Mouse (Mus musculus): Measurements from ENCODE around the gene Troap. TPM values are rescaled to one million over a fixed set of nuclear protein-coding genes. Genes with fewer than 3 reads are reported as not detected.

Troap gene
- 11.0 and 13.6 TPM in 2 replicates for polyA plus RNA-seq (2014; fragmentation: Nextera tagmentation; extraction: Ambion mirVana)

DNA sequence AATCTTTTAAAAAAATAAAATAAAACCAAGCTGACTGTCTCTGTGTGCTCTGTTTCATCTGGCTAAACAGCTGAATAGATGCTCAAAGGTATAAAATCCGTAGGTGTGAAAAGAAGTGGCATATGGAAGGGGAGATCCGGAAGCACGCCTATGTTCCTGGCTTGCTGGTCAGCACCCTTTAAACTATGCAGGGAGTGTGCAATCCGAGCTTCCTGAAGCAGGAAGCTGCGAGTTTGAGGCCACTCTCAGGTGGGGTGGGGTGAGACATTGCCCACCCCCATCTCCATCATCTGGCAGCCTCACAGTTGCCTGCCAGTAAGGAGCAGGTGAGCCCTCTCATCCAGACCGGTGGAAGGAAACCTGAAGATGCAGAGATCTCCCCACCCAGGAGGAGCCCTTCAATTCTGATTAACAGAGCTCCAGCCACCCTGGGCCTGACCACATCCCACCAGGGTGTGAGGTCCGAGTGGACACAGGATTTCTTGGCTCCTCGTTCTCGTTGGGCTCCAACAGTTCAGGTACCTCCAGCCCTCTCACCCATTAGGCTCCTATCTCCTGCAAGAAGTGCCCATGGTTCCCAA, at the start of gene Troap:
Gene Troap, plus strand, starts transcription at position 557 of the 581 bp plus-strand sequence.
- peak within 1 kb of the TSS; percentile 77 for H3K9ac ChIP-seq (ENCODE audit: low read length)
- WGBS: 24% methylated on average over 9 of the region's 9 CpGs

DNA sequence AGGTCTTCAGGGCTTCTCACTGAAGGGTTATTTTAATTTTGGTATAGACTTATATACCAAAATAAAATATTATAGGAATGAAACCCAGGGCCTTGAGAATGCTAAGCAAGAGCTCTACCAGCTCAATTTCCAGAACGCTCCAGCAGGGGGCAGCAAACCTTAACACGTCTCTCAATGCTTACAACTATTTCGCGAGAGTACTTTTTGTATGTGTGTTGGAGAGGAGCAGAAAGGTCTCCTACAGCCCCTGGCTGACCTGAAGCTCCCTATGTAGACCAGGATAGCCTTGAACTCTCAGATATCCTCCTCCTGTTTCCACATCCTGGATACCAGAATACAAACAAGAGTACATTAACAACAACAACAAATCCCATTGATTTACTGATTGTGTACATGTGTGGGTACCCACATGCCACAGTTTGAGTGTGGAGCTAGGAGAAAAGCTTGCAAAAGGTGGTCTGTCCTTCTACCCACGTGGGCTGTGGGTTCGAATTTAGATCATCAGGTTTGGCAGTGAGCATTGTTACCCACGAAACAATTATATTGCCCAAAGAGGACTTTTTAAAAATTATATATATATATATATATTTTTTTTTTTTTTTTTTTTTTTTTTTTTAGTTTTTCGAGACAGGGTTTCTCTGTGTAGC, 49.6 kb upstream of the Troap start:
- ATAC-seq: no peak
- peak; percentile 91 for DNase-seq (ENCODE audit: low spot score)
- peaks cover 6% of the 10 kb centered on the region for H3K4me1 ChIP-seq (ENCODE audit: control insufficient read depth, insufficient read depth, low read length)
- peaks cover 3% of the 10 kb centered on the region; the same call in 1 of the 2 replicates for H3K9me3 ChIP-seq (replicated peaks; ENCODE audit: control insufficient read depth, low read length)
- H3K36me3 ChIP-seq (ENCODE audit: control insufficient read depth, insufficient read depth, low read length): no peaks in the 10 kb centered on the region
- H3K27ac ChIP-seq (ENCODE audit: low read depth, low read length): no peak overlapping the region
- H3K4me2 ChIP-seq (ENCODE audit: low read length): no peak overlapping the region
- no peak overlapping the region for H3K9ac ChIP-seq (ENCODE audit: low read length)
- 21% methylated on average over 7 of the region's 8 CpGs for WGBS
- no peaks in the 10 kb centered on the region for H3K27me3 ChIP-seq (replicated peaks; ENCODE audit: control insufficient read depth, insufficient read depth, low read length)
- H3K4me3 ChIP-seq (ENCODE audit: low read depth, low read length): no peak overlapping the region

More for the DNA sequence above, at the start of gene Troap:
- Histone ChIP-seq H3K36me3 (ENCODE audit: control insufficient read depth, insufficient read depth, low read length) (peaks cover 17% of the 10 kb centered on the region), H3K4me3 (ENCODE audit: low read depth, low read length) (peak within 1 kb of the TSS; percentile 48), H3K4me1 (ENCODE audit: control insufficient read depth, insufficient read depth, low read length) (peaks cover 13% of the 10 kb centered on the region), H3K9me3 (replicated peaks; ENCODE audit: control insufficient read depth, low read length) (no peaks in the 10 kb centered on the region), H3K27ac (ENCODE audit: low read depth, low read length) (peak within 1 kb of the TSS; percentile 97), H3K4me2 (ENCODE audit: low read length) (peak within 1 kb of the TSS; percentile 92), H3K27me3 (replicated peaks; ENCODE audit: control insufficient read depth, insufficient read depth, low read length) (no peaks in the 10 kb centered on the region)
- DNase-seq (ENCODE audit: low spot score) (no peak), ATAC-seq (peak; percentile 65; the same call in 1 of the 2 replicates)

DNA sequence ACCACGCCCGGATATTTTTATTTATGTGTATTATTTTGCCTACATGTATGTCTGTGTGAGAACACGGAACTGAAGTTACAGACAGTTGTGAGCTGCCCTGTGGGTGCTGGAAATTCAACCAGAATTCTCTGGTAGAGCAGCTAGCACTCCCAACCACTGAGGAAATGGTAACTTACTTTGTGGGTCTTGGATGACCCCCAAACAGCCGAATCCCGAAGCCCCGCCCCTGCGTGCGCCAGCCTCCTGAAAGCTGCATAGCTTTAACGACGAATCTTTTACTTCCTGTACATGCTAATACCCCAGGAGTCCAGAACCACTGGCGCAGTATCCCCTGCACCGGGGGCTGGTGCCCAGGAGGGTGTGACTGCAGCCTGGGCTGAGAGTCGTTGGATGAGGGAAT, 49.0 kb upstream of the Troap start:
- Histone ChIP-seq H3K9me3 (replicated peaks; ENCODE audit: control insufficient read depth, low read length) (peaks cover 3% of the 10 kb centered on the region; the same call in 1 of the 2 replicates), H3K4me1 (ENCODE audit: control insufficient read depth, insufficient read depth, low read length) (peaks cover 11% of the 10 kb centered on the region), H3K9ac (ENCODE audit: low read length) (no peak overlapping the region), H3K4me3 (ENCODE audit: low read depth, low read length) (no peak overlapping the region), H3K27me3 (replicated peaks; ENCODE audit: control insufficient read depth, insufficient read depth, low read length) (no peaks in the 10 kb centered on the region), H3K4me2 (ENCODE audit: low read length) (no peak overlapping the region), H3K36me3 (ENCODE audit: control insufficient read depth, insufficient read depth, low read length) (no peaks in the 10 kb centered on the region), H3K27ac (ENCODE audit: low read depth, low read length) (no peak overlapping the region)
- DNase-seq (ENCODE audit: low spot score) (no peak), ATAC-seq (no peak)
- 90% methylated on average over 13 of the region's 13 CpGs for WGBS

DNA sequence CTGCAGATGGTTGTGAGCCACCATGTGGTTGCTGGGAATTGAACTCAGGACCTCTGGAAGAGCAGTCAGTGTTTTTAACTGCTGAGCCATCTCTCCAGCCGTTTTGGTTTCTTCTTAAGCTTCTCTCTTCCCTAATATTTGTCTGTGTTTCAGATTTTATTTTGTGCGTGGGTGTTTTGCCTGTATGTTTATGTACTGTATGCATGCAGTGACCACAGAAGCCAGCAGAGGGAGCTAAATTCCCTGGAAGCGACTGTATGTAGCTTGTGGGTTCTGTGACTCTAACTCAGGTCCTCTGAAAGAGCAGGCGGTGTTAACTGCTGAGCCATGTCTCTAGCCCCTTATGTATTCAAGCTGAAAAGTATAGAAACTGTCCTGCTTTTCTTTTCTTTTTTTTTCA, 48.1 kb upstream of the Troap start:
- 56% methylated on average over 4 of the region's 4 CpGs for whole genome bisulfite sequencing
- DNase-seq (ENCODE audit: low spot score) (peak; percentile 48), ATAC-seq (no peak)
- Histone ChIP-seq H3K27ac (ENCODE audit: low read depth, low read length) (no peak overlapping the region), H3K4me1 (ENCODE audit: control insufficient read depth, insufficient read depth, low read length) (peaks cover 12% of the 10 kb centered on the region), H3K36me3 (ENCODE audit: control insufficient read depth, insufficient read depth, low read length) (no peaks in the 10 kb centered on the region), H3K4me3 (ENCODE audit: low read depth, low read length) (no peak overlapping the region), H3K9ac (ENCODE audit: low read length) (no peak overlapping the region), H3K27me3 (replicated peaks; ENCODE audit: control insufficient read depth, insufficient read depth, low read length) (no peaks in the 10 kb centered on the region), H3K9me3 (replicated peaks; ENCODE audit: control insufficient read depth, low read length) (peaks cover 2% of the 10 kb centered on the region; the same call in 1 of the 2 replicates), H3K4me2 (ENCODE audit: low read length) (no peak overlapping the region)

DNA sequence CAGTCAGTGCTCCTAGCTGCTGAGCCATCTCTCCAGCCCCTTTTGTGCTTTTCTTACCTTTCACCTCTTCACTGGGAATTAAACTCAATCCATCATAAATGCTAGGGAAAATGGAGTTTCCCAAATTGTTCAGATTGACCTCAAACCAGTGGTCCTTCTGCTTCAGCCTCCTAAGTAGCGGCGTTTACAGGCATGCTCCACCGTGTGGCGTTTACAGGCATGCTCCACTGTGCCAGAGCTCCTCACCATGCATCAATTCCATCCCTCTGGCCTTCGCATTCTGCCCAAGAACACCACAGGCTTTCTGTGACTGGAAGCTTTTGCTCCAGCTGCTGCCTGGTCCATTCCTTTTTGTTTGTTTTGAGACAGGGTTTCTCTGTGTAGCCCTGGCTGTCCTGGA, 47.3 kb upstream of the Troap start:
- ATAC-seq (no peak), DNase-seq (ENCODE audit: low spot score) (no peak)

DNA sequence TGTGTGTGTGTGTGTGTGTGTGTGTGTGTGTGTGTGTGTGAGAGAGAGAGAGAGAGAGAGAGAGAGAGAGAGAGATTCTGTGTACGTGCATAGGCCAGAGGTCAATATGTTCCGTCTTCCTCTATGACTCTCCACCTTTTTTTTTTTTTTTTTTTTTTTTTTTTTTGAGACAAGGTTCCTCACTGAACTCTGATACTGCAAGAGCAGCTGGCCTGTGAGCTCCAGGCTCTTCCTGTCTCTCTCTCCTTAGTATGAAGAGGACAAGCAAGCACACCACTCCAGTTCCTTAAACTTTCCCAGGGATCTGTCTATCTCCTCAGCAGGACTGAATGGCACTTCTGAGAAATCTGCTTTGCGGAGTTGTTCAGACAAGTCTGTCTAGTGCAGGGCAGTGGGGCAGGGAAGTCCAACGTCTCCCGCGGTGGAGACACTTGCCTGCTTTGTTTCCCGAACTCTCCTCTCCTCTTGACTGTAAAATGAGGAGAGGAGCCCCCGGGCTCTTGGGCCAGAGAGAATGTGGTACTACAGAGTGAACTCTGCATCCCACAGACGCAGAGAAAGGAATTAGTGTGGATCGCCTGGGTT, 45.4 kb upstream of the Troap start:
- no peak for ATAC-seq
- no peaks in the 10 kb centered on the region for H3K36me3 ChIP-seq (ENCODE audit: control insufficient read depth, insufficient read depth, low read length)
- H3K4me1 ChIP-seq (ENCODE audit: control insufficient read depth, insufficient read depth, low read length): peaks cover 19% of the 10 kb centered on the region
- peak overlapping the region; percentile 45 for H3K4me3 ChIP-seq (ENCODE audit: low read depth, low read length)
- no peaks in the 10 kb centered on the region for H3K27me3 ChIP-seq (replicated peaks; ENCODE audit: control insufficient read depth, insufficient read depth, low read length)
- 12% methylated on average over 10 of the region's 10 CpGs for WGBS
- no peak for DNase-seq (ENCODE audit: low spot score)
- peak overlapping the region; percentile 56 for H3K9ac ChIP-seq (ENCODE audit: low read length)
- no peaks in the 10 kb centered on the region for H3K9me3 ChIP-seq (replicated peaks; ENCODE audit: control insufficient read depth, low read length)
- no peak overlapping the region for H3K27ac ChIP-seq (ENCODE audit: low read depth, low read length)
- H3K4me2 ChIP-seq (ENCODE audit: low read length): peak overlapping the region; percentile 73

More for the DNA sequence above, 47.3 kb upstream of the Troap start:
- Histone ChIP-seq H3K36me3 (ENCODE audit: control insufficient read depth, insufficient read depth, low read length) (no peaks in the 10 kb centered on the region), H3K4me1 (ENCODE audit: control insufficient read depth, insufficient read depth, low read length) (peaks cover 14% of the 10 kb centered on the region), H3K9ac (ENCODE audit: low read length) (no peak overlapping the region), H3K27ac (ENCODE audit: low read depth, low read length) (no peak overlapping the region), H3K27me3 (replicated peaks; ENCODE audit: control insufficient read depth, insufficient read depth, low read length) (no peaks in the 10 kb centered on the region), H3K4me3 (ENCODE audit: low read depth, low read length) (no peak overlapping the region), H3K9me3 (replicated peaks; ENCODE audit: control insufficient read depth, low read length) (no peaks in the 10 kb centered on the region), H3K4me2 (ENCODE audit: low read length) (no peak overlapping the region)
- WGBS: 72% methylated on average over 5 of the region's 5 CpGs

DNA sequence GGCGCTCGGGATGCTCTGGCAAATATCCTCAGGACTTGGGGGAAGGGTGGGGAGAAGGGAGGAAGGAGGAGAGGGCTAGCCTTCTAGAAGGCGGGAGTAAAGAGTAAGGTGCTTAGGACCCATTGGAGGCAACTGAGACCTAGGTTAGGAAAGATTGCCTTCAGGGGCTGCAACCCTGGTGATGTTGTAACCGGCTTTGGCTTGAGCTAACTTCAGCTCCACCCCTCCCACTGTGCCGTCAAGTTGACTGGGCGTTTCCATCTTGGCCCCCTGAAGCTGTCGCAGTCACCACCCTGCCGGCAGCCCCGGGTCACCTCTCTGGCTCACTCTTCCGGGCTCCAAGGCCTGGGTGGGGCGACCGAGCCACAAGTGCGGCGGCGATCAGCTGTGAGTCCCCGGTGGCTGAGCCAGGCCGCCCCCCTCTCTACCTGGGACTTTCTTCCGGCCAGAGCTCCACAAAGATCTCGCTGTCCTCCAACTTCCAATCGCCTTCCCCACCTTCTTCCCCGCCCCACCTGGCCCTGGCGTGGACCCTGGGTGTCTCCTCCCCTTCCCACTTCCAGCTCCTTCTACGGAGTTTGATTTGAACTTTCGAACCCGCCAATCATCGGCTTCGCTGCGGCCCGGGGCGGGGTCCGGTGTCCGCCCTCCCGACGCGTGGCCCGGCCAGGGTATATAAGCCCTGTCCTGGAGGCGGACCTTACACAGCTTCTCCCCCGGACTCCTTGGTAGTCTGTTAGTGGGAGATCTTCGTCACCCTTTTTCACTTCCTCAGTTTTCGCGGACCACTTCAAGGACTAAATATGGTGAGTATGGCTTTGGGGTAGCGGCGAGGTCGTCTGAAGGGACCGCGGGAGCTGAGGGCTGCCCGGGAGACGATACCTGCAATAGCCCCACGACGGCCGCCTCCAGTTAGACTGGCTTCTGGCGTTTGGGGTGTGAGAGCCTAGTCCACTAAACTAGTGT, 44.5 kb upstream of the Troap start, which contains the start of gene Tuba1c:
Gene Tuba1c, plus strand, starts transcription at position 273 of the 966 bp plus-strand sequence.
- H3K4me1 ChIP-seq (ENCODE audit: control insufficient read depth, insufficient read depth, low read length): peaks cover 19% of the 10 kb centered on the region
- ATAC-seq: peak; percentile 90
- no peaks in the 10 kb centered on the region for H3K9me3 ChIP-seq (replicated peaks; ENCODE audit: control insufficient read depth, low read length)
- H3K27me3 ChIP-seq (replicated peaks; ENCODE audit: control insufficient read depth, insufficient read depth, low read length): no peaks in the 10 kb centered on the region
- H3K9ac ChIP-seq (ENCODE audit: low read length): peak within 1 kb of the TSS; percentile 56
- peak; percentile 77 for DNase-seq (ENCODE audit: low spot score)
- under 1% methylated on average over 52 of the region's 52 CpGs for WGBS
- peak within 1 kb of the TSS; percentile 45 for H3K4me3 ChIP-seq (ENCODE audit: low read depth, low read length)
- peaks cover 3% of the 10 kb centered on the region; the same call in 1 of the 2 replicates for H3K36me3 ChIP-seq (ENCODE audit: control insufficient read depth, insufficient read depth, low read length)
- H3K4me2 ChIP-seq (ENCODE audit: low read length): peak within 1 kb of the TSS; percentile 73
- no peak within 1 kb of the TSS for H3K27ac ChIP-seq (ENCODE audit: low read depth, low read length)

DNA sequence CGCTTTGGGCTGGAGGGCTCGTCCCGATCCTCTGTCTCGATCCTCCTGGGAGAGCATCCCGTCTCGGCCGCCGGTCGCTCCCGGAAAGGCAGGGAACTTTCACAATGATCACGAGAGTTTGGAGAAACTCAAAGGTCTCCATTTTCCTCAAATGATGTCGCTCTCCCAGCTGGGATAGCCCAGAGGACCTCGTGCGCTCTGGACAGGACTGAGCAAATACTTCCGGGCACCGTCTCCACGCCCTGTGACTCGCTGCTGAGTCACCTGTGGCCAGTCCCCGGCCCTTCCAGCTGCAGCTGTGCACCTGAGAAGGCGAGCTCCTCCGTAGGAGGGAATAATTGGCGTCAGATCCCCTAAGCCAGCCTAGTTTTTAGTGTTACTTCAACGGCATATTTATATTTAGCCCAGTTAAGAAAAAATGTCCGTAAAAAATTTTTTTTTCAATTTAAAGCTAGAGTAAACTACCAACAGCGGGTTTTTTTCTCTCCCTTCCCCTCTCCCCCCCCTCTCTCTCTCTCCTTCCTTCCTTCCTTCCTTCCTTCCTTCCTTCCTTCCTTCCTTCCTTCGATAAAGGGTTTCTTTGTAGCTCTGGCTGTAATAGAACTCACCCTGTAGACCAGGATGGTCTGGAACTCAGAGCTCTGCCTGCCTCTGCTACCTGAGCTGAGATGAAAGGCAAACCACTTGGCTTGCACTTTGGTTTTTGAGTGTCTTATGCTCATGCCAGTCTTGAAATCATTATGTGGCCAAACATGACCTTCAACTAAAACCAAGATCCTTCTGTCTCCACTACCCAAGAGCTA, 43.6 kb upstream of the Troap start:
- Histone ChIP-seq H3K4me1 (ENCODE audit: control insufficient read depth, insufficient read depth, low read length) (peaks cover 19% of the 10 kb centered on the region), H3K9ac (ENCODE audit: low read length) (peak overlapping the region; percentile 56), H3K36me3 (ENCODE audit: control insufficient read depth, insufficient read depth, low read length) (peaks cover 6% of the 10 kb centered on the region; the same call in 1 of the 2 replicates), H3K27me3 (replicated peaks; ENCODE audit: control insufficient read depth, insufficient read depth, low read length) (no peaks in the 10 kb centered on the region), H3K27ac (ENCODE audit: low read depth, low read length) (no peak overlapping the region), H3K9me3 (replicated peaks; ENCODE audit: control insufficient read depth, low read length) (no peaks in the 10 kb centered on the region), H3K4me3 (ENCODE audit: low read depth, low read length) (peak overlapping the region; percentile 45), H3K4me2 (ENCODE audit: low read length) (peak overlapping the region; percentile 73)
- DNase-seq (ENCODE audit: low spot score): no peak
- no peak for ATAC-seq
- WGBS: 18% methylated on average over 26 of the region's 26 CpGs
